Mouse (Mus musculus): ENCODE measurements at regions not wholly inside any gene's neighbourhood (a gene's known extent, or its start where the extent isn't known, plus 50 kb on each side); places are given as distances from the start of the nearest gene placed in this dataset.

GRCm38 (mm10) chr12:39339101-39339538 is 559.9 kb downstream of the Etv1 start:
- no peak for DNase-seq (ENCODE audit: extremely low spot score in 1 of 2, low spot score in 1 of 2)

- DNase-seq (ENCODE audit: extremely low spot score in 1 of 2, low spot score in 1 of 2): no peak
Measured at GRCm38 (mm10) chr12:39341751-39342271, 562.6 kb downstream of the Etv1 start.

GRCm38 (mm10) chr12:39342327-39342726 is 563.1 kb downstream of the Etv1 start:
- DNase-seq (ENCODE audit: extremely low spot score in 1 of 2, low spot score in 1 of 2): no peak

GRCm38 (mm10) chr12:39371480-39372245 is 592.5 kb downstream of the Etv1 start:
- DNase-seq (ENCODE audit: extremely low spot score in 1 of 2, low spot score in 1 of 2): no peak

GRCm38 (mm10) chr12:39373721-39374120 is 594.5 kb downstream of the Etv1 start:
- DNase-seq (ENCODE audit: extremely low spot score in 1 of 2, low spot score in 1 of 2): no peak
